Mouse (Mus musculus): ENCODE results near the gene Nfyc. TPM values are rescaled to one million over a fixed set of nuclear protein-coding genes. Genes with fewer than 3 reads are reported as not detected.

The Nfyc gene
- polyA plus RNA-seq, 1 experiment = 36.4 TPM

GRCm38 (mm10) chr4:120815622-120816334 lies 15.6 kb downstream of the Nfyc start:
- H3K4me1 ChIP-seq (ENCODE audit: control insufficient read depth, insufficient read depth, low read length) = peaks cover 2% of the 10 kb centered on the region; the same call in 1 of the 2 replicates
- peak overlapping the region; percentile 73 for H3K27ac ChIP-seq (ENCODE audit: insufficient read depth, low read length)
- TF ChIP-seq CTCF (IDR thresholded peaks at IDR 0.05; ENCODE audit: borderline replicate concordance, insufficient read depth, low read length) (no peak), POLR2A (IDR thresholded peaks at IDR 0.05; ENCODE audit: low read depth, low read length) (peak; percentile 64)

GRCm38 (mm10) chr4:120815163-120815562 lies 16.2 kb downstream of the Nfyc start:
- no peak overlapping the region; the same call in 1 of the 2 replicates for H3K27ac ChIP-seq (ENCODE audit: insufficient read depth, low read length)
- no peak for TF ChIP-seq CTCF (IDR thresholded peaks at IDR 0.05; ENCODE audit: borderline replicate concordance, insufficient read depth, low read length)
- TF ChIP-seq POLR2A (IDR thresholded peaks at IDR 0.05; ENCODE audit: low read depth, low read length) = no peak
- no peaks in the 10 kb centered on the region; the same call in 1 of the 2 replicates for H3K4me1 ChIP-seq (ENCODE audit: control insufficient read depth, insufficient read depth, low read length)
- H3K4me3 ChIP-seq (ENCODE audit: insufficient read depth, low read length) = peak overlapping the region; percentile 85

More at GRCm38 (mm10) chr4:120815622-120816334, 15.6 kb downstream of the Nfyc start:
- peak overlapping the region; percentile 85 for H3K4me3 ChIP-seq (ENCODE audit: insufficient read depth, low read length)

GRCm38 (mm10) chr4:120814171-120814570 lies 17.2 kb downstream of the Nfyc start:
- peak overlapping the region; percentile 12; the same call in 1 of the 2 replicates for H3K4me3 ChIP-seq (ENCODE audit: insufficient read depth, low read length)
- peak overlapping the region; percentile 4; the same call in 1 of the 2 replicates for H3K27ac ChIP-seq (ENCODE audit: insufficient read depth, low read length)
- H3K4me1 ChIP-seq (ENCODE audit: control insufficient read depth, insufficient read depth, low read length) = no peaks in the 10 kb centered on the region
- TF ChIP-seq POLR2A (IDR thresholded peaks at IDR 0.05; ENCODE audit: low read depth, low read length) = no peak

- Histone ChIP-seq H3K4me1 (ENCODE audit: control insufficient read depth, insufficient read depth, low read length) (no peaks in the 10 kb centered on the region), H3K4me3 (ENCODE audit: insufficient read depth, low read length) (0 out of 2 replicates have a peak overlapping the region, but pooled peaks have one; percentile 12), H3K27ac (ENCODE audit: insufficient read depth, low read length) (no peak overlapping the region)
- TF ChIP-seq CTCF (IDR thresholded peaks at IDR 0.05; ENCODE audit: borderline replicate concordance, insufficient read depth, low read length) = no peak
- no peak for TF ChIP-seq POLR2A (IDR thresholded peaks at IDR 0.05; ENCODE audit: low read depth, low read length)
Observed at GRCm38 (mm10) chr4:120813762-120814161, 17.6 kb downstream of the Nfyc start.

GRCm38 (mm10) chr4:120805816-120806215 lies 25.6 kb downstream of the Nfyc start:
- Histone ChIP-seq H3K4me1 (ENCODE audit: control insufficient read depth, insufficient read depth, low read length) (no peaks in the 10 kb centered on the region), H3K4me3 (ENCODE audit: insufficient read depth, low read length) (no peak overlapping the region), H3K27ac (ENCODE audit: insufficient read depth, low read length) (no peak overlapping the region)
- no peak for TF ChIP-seq POLR2A (IDR thresholded peaks at IDR 0.05; ENCODE audit: low read depth, low read length)

- no peaks in the 10 kb centered on the region; the same call in 1 of the 2 replicates for H3K4me1 ChIP-seq (ENCODE audit: control insufficient read depth, insufficient read depth, low read length)
- TF ChIP-seq CTCF (IDR thresholded peaks at IDR 0.05; ENCODE audit: borderline replicate concordance, insufficient read depth, low read length) (no peak), POLR2A (IDR thresholded peaks at IDR 0.05; ENCODE audit: low read depth, low read length) (no peak)
- no peak overlapping the region for H3K4me3 ChIP-seq (ENCODE audit: insufficient read depth, low read length)
- no peak overlapping the region for H3K27ac ChIP-seq (ENCODE audit: insufficient read depth, low read length)
Observed at GRCm38 (mm10) chr4:120801446-120801845, 29.9 kb downstream of the Nfyc start.

- no peak for TF ChIP-seq CTCF (IDR thresholded peaks at IDR 0.05; ENCODE audit: borderline replicate concordance, insufficient read depth, low read length)
- TF ChIP-seq POLR2A (IDR thresholded peaks at IDR 0.05; ENCODE audit: low read depth, low read length) = no peak
- no peak overlapping the region for H3K4me3 ChIP-seq (ENCODE audit: insufficient read depth, low read length)
- H3K27ac ChIP-seq (ENCODE audit: insufficient read depth, low read length) = no peak overlapping the region
- H3K4me1 ChIP-seq (ENCODE audit: control insufficient read depth, insufficient read depth, low read length) = no peaks in the 10 kb centered on the region; the same call in none of the 2 replicates
Observed at GRCm38 (mm10) chr4:120800691-120801090, 30.7 kb downstream of the Nfyc start.

GRCm38 (mm10) chr4:120799680-120800166 lies 31.6 kb downstream of the Nfyc start:
- no peak overlapping the region for H3K4me3 ChIP-seq (ENCODE audit: insufficient read depth, low read length)
- H3K4me1 ChIP-seq (ENCODE audit: control insufficient read depth, insufficient read depth, low read length) = no peaks in the 10 kb centered on the region; the same call in none of the 2 replicates
- no peak overlapping the region for H3K27ac ChIP-seq (ENCODE audit: insufficient read depth, low read length)
- TF ChIP-seq POLR2A (IDR thresholded peaks at IDR 0.05; ENCODE audit: low read depth, low read length) (no peak), CTCF (IDR thresholded peaks at IDR 0.05; ENCODE audit: borderline replicate concordance, insufficient read depth, low read length) (no peak)

- H3K4me3 ChIP-seq (ENCODE audit: insufficient read depth, low read length) = no peak overlapping the region
- H3K4me1 ChIP-seq (ENCODE audit: control insufficient read depth, insufficient read depth, low read length) = no peaks in the 10 kb centered on the region; the same call in none of the 2 replicates
- H3K27ac ChIP-seq (ENCODE audit: insufficient read depth, low read length) = no peak overlapping the region
- TF ChIP-seq CTCF (IDR thresholded peaks at IDR 0.05; ENCODE audit: borderline replicate concordance, insufficient read depth, low read length) = no peak
- no peak for TF ChIP-seq POLR2A (IDR thresholded peaks at IDR 0.05; ENCODE audit: low read depth, low read length)
Observed at GRCm38 (mm10) chr4:120797985-120798725, 33.2 kb downstream of the Nfyc start.

GRCm38 (mm10) chr4:120796687-120797086 lies 34.7 kb downstream of the Nfyc start:
- TF ChIP-seq POLR2A (IDR thresholded peaks at IDR 0.05; ENCODE audit: low read depth, low read length) (no peak), CTCF (IDR thresholded peaks at IDR 0.05; ENCODE audit: borderline replicate concordance, insufficient read depth, low read length) (no peak)
- no peaks in the 10 kb centered on the region; the same call in none of the 2 replicates for H3K4me1 ChIP-seq (ENCODE audit: control insufficient read depth, insufficient read depth, low read length)
- H3K4me3 ChIP-seq (ENCODE audit: insufficient read depth, low read length) = no peak overlapping the region
- H3K27ac ChIP-seq (ENCODE audit: insufficient read depth, low read length) = no peak overlapping the region
